In genomic region chr7:57746836-57747235, GRCm38 (mm10) we compare ENCODE assay signal across 13 mouse cellular contexts.
DNase-seq lines count a peak whose midpoint lies in the region; ATAC-seq and TF ChIP-seq lines count a peak whose summit lies in the region.
"Had no signal": no experiment of that assay in that cellular context is flagged by ENCODE, and none has a peak within 500 bp of the region (broad histone marks: within the 10 kb centered on the region; RNA-seq: fewer than 3 reads in every experiment).

No protein-coding gene starts in this region.

- no peak for ATAC-seq in lung, embryonic 14.5 days (ENCODE audit: insufficient read depth)

- H3K36me3 ChIP-seq in lung, embryonic 14.5 days (ENCODE audit: insufficient read depth): no peaks in the 10 kb centered on the region
- H3K36me3 ChIP-seq: hindbrain, embryonic 13.5 days; limb, embryonic 12.5 days; lung, embryonic 15.5 days had no signal

- H3K4me1 ChIP-seq in lung, embryonic 14.5 days (ENCODE audit: insufficient read depth): no peaks in the 10 kb centered on the region
- H3K4me1 ChIP-seq: hindbrain, embryonic 13.5 days; limb, embryonic 12.5 days; lung, embryonic 15.5 days; megakaryocyte, embryonic 14.5 days had no signal

- no peaks in the 10 kb centered on the region for H3K9me3 ChIP-seq in lung, embryonic 14.5 days (ENCODE audit: low read depth, low read length)
- H3K9me3 ChIP-seq: hindbrain, embryonic 13.5 days; limb, embryonic 12.5 days; lung, embryonic 15.5 days; megakaryocyte, embryonic 14.5 days had no signal

- DNase-seq in cerebellum, adult 8-10 months: peak; percentile 14
- DNase-seq in cerebellum, postnatal 25 days: no peak
- DNase-seq in lung, embryonic 14.5 days: peak; percentile 58
- DNase-seq in lung, adult 18-20 months: no peak
- DNase-seq in embryo, embryonic 10.5 days (ENCODE audit: low spot score): peak; percentile 44
- no peak for DNase-seq in thymus, postnatal 10 days (ENCODE audit: low spot score in 2 of 2)
- no peak for DNase-seq in testis, postnatal 10 days (ENCODE audit: low spot score)
- DNase-seq in kidney, postnatal 4 days: no peak
- DNase-seq: kidney, adult 2 months had no signal

- no peak overlapping the region for H3K9ac ChIP-seq in lung, embryonic 14.5 days
- H3K9ac ChIP-seq: hindbrain, embryonic 13.5 days; limb, embryonic 12.5 days; lung, embryonic 15.5 days had no signal

- no peak overlapping the region for H3K27ac ChIP-seq in lung, embryonic 14.5 days (ENCODE audit: low read depth)
- H3K27ac ChIP-seq: hindbrain, embryonic 13.5 days; limb, embryonic 12.5 days; lung, embryonic 15.5 days had no signal

- no peak for TF ChIP-seq CTCF in lung, embryonic 14.5 days (IDR thresholded peaks at IDR 0.05; ENCODE audit: low read depth)

- no peak overlapping the region for H3K4me2 ChIP-seq in lung, embryonic 14.5 days
- H3K4me2 ChIP-seq: hindbrain, embryonic 13.5 days; limb, embryonic 12.5 days; lung, embryonic 15.5 days had no signal

- no peak overlapping the region for H3K4me3 ChIP-seq in lung, embryonic 14.5 days (ENCODE audit: low read depth, low read length)
- H3K4me3 ChIP-seq: hindbrain, embryonic 13.5 days; limb, embryonic 12.5 days; lung, embryonic 15.5 days; megakaryocyte, embryonic 14.5 days had no signal

- H3K27me3 ChIP-seq in lung, embryonic 14.5 days (ENCODE audit: insufficient read depth, low read length): no peaks in the 10 kb centered on the region
- H3K27me3 ChIP-seq: hindbrain, embryonic 13.5 days; limb, embryonic 12.5 days; lung, embryonic 15.5 days; megakaryocyte, embryonic 14.5 days had no signal

- WGBS in lung, embryonic 14.5 days: 72% methylated on average over 2 of the region's 2 CpGs

Comparison
In these comparisons a context has a peak if more than half of its experiments do, and no peak if none do; other contexts are left out.
1. DNase-seq: peak in cerebellum, adult 8-10 months (single experiment), lung, embryonic 14.5 days (single experiment) and embryo, embryonic 10.5 days (single experiment); none in cerebellum, postnatal 25 days (0 of 2), lung, adult 18-20 months (0 of 2), thymus, postnatal 10 days (0 of 2), testis, postnatal 10 days (single experiment) and kidney, postnatal 4 days (0 of 2).